Mouse (Mus musculus): ENCODE data around the gene Cryga.
"Not testable (repeated sequence)": the region's sequence is repeated elsewhere in the genome, so short reads cannot be mapped to it uniquely, and the experiment has no call there.

Cryga gene

DNA sequence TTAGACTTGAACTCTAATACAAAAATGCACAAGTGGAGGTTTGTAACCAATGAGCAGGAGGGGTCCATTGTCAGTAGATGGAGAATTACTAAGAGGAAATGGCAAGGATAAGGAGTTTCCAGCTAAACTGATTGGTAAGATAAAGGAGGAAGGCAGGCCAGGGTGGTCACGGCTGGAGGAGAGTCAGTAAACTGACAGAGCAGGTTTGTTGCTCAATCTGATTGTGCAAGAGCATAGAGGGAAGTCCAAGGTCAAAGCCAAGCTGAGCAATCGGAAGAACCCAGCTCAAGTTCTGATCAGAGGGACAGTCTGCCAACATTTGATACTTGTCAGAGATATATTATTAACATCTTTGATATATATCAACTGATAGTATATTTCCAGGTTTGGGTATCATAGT, 12.8 kb downstream of the Cryga start:
- DNase-seq = no peak

DNA sequence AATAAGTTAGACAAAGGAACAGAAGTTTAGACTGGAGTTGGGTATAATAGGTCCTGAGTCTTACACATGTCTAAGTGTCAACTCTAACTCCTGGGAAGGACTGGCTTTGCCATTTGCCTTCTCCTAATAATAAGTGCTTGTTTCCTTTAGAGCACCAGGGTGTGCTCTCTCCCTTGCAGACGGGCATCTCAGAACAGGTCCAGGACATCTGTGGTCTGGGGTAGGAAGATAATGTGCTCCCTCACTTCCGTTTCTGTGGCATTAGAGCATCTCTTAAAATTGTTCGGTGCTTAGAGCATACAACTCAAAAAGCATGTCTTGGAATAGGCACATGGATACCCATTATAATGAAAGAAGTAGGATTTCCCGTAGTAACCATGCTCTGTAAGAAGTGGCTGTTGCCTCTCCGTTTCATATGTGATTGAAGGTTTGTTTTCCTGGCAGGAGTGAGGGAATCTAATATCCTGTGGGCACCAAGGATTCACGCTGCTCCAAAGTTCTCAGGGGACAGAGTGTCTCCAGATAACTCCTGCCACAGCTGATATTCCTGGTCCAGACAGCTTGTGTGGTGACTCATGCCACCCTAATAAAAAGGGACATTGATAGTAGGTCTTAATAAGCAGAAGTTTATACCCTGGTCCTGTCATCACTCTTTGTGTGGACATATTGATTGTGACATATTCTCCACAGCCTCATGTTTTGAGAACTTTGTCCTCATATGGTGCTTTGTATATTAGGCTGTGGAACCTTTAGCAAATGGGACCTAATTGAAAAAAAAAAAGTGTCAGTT, 14.4 kb downstream of the Cryga start:
- DNase-seq = no peak

DNA sequence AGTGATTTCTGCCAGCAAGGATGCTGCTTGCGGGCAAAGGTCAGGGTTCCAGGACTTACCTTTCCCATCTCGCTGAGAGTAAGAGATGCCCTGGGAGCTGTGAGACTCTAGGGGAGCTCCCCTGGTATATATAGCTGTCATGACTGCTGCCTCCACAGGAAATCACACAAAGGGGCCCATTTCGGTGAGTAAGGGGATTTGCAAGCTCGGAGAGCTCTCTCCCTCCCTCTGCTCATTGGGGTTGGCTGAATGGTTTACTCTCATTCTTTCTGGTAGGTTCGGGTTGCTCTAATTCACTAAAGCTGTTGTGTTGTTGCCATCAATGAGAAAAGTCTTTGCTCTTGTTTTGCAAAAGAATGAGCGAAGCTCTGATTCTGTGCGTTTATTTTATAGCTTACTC, 21.0 kb downstream of the Cryga start, which contains the start of gene Crygb:
Gene Crygb (minus strand): TSS at position 101 of the 400 bp plus-strand sequence.
- DNase-seq = no peak

DNA sequence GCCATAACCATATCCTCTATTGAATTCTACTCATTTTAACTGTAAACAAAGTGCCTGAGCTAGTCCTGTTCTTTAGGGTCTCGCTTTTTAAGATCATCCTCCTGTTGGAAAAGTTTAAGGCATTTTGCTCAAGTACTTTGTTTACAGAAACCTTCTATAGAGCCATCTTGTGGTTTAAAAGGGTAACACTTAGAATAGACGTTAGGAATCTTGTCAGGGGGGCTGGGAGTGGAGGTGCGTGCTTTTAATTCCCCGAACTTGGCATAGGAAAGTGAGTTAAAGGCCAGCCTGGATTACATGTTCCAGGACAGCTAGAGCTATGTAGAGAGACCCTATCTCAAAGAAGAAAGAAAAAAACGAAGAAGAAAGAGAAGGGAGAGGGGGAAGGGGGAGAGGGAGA, 27.6 kb downstream of the Cryga start:
- no peak for DNase-seq

DNA sequence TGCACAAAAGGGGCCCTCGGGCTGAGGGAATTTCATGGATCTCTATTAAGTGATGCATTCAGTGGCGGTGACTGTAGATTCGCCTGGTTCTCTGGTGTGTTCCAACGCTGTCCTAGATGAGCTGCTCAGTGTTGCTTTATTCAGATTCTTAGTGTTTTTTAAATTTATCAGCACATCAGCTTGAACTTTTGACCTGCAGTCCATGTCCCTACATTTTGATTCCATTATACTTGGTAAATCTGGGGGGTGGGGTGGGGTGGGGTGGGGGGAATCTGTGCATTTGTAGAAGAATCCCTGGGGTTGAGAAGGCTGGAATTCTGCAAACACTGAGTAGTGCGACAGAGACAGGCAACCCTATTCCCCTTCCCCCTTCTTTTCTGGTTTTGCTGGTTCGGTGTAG, 29.6 kb downstream of the Cryga start, which contains the start of gene Crygc:
Gene Crygc (minus strand): TSS at position 101 of the 400 bp plus-strand sequence.
- no peak for DNase-seq

DNA sequence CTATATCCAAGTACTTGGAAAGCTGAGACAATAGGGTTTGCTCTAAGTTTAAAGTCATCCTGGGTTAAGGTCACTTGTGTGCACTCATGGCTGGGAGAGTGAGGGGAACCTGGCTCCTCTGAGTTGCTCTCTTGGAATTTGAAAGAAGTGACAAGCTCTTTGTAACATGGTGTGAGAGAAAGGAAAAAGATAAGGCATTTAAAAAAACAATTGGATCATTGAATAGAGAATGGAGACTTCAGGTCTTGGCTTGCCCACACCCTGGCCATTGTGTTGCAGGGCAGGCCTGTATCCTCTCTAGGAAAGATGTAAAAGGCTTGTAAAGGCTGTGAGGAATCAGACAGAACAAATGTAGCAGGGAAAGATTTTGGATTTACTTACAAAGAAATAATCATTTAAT, 35.3 kb downstream of the Cryga start:
- no peak for DNase-seq

DNA sequence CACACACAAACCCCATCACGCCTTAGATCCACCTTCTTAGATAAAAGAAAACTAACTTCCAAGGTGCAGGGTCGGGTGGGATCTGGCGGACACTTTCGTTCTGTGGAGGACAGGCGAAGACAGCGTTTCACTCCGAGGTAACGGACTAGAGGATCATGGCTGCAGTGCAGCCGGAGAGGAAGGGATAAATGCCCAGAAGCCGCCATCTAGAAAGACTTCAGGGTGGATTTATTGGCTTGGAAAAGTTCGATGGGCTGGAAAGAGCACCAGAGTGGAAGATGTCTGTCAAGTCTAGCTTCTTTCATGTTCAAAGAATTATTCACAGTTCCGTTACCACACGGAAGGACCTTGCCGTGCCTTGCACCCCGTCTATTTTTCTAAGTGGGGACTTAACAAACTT, 39.0 kb downstream of the Cryga start:
- DNase-seq = no peak

DNA sequence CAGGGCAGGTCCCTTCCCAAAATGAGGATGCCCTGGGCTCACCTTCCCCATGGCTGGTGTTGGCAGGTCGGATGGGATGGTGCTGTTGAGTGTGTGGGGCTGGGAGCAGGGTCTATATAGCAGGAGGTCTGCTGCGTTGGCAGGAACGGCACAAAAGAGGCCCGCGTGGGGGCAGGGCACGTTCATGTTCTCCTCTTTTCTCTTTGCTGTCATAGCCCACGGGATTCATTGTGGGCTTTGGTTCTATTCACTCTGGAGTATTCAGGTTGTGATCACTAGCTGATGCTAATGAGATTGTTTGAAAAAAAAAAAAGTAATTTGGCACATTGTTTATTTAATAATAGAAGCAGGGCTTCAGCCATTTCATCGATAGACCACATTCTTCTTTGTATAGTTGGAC, 39.8 kb downstream of the Cryga start, which contains the start of gene Crygd:
Gene Crygd (minus strand): TSS at position 101 of the 400 bp plus-strand sequence.
- no peak for DNase-seq

DNA sequence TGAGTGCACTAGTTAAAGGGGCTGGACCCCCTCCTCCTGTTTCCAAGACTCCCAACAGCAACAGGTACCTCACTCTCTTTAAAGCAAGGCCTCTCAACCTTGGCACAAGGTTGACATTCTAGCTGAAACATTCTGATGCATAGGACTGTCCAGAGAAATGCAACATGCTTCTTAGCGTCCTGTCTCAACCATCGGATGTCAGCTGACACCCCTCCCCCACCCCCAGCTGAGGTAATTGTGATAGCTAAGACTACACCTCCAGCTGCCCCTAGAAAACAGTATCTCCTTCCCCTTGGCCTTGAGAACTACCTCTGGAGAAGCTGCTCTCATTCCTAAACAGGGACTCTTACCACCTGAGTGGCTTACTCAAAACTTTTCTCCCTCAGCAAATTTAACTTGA, 51.0 kb downstream of the Cryga start:
- no peak for DNase-seq

DNA sequence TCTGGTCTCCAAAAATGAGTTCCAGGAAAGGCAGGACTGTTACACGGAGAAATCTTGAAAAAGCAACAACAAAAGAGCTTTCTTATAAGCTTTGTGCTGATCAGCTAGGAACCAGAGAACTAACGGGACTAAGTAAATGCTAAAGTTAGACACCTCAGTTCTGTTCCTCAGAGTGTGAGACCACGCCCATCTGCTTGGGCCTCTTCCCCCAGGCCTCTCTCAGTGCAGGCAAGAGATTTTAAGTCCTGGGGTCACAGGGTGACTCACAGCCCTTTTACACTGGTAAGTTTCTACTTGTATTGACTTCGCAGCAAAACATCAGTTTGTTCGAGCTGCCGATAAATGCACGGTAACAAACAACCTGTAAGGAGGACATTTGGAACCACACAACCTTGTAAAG, 51.5 kb downstream of the Cryga start:
- no peak for DNase-seq

DNA sequence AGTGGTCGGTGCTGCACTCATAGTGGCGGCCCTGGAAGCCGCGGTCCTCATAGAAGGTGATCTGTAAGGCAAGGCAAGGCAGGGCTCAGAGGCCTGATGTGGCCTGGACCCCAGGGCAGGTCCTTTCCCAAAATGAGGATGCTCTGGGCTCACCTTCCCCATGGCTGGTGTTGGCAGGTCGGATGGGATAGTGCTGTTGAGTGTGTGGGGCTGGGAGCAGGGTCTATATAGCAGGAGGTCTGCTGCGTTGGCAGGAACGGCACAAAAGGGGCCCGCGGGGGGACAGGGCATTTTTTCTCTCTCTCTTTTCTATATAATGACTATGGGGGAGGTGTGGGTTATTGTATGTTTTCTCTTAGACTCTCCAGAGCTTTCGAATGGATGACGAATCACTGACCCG, 52.2 kb downstream of the Cryga start, which contains the start of gene Cryge:
Gene Cryge (minus strand): TSS at position 198 of the 400 bp plus-strand sequence.
- not testable (repeated sequence) for DNase-seq

All from kidney, adult 11 months (tissue).